Mouse (Mus musculus) myocyte (in vitro differentiated cells): Measurements from ENCODE around the gene Bdh1.

Source experiments
- MYOG ChIP-seq, 3 experiments: IDR thresholded peaks; one replicate each; pipeline ENCODE4 v1.6.1; 2011; ENCODE audit warnings: control low read depth in 2 of 3, low read depth in 2 of 3, mild to moderate bottlenecking in 2 of 3; ENCODE audit not compliant: insufficient read length in 2 of 3, control insufficient read depth in 1 of 3, insufficient read depth in 1 of 3
- SRF ChIP-seq: IDR thresholded peaks from one replicate; pipeline ENCODE4 v1.6.1; 2011; ENCODE audit warnings: low read depth; ENCODE audit not compliant: control insufficient read depth, insufficient read length

GRCm38 (mm10) chr16:31507457-31507755 lies 85.3 kb downstream of the Bdh1 start:
- TF ChIP-seq SRF (no peak), MYOG (IDR thresholded peaks at IDR 0.05; ENCODE audit: control insufficient read depth in 1 of 3, insufficient read depth in 1 of 3, insufficient read length in 2 of 3, low read depth in 2 of 3) (no peak)
